Mouse (Mus musculus) cerebellum, adult 2 months (tissue): ENCODE data around the gene Igsf8.

ENCODE experiments used
- CTCF ChIP-seq: fragments of 200-500 bp; IDR thresholded peaks from 2 replicates; pipeline ENCODE4 v1.5.1; 2011; ENCODE audit warnings: low read depth, mild to moderate bottlenecking, control low read depth, low read length, moderate library complexity, borderline replicate concordance; ENCODE audit not compliant: insufficient read depth
- POLR2A ChIP-seq: fragments of 200-500 bp; IDR thresholded peaks from 2 replicates; pipeline ENCODE4 v1.6.1; 2011; ENCODE audit warnings: low read length, control low read depth, borderline replicate concordance; ENCODE audit not compliant: insufficient read depth

DNA sequence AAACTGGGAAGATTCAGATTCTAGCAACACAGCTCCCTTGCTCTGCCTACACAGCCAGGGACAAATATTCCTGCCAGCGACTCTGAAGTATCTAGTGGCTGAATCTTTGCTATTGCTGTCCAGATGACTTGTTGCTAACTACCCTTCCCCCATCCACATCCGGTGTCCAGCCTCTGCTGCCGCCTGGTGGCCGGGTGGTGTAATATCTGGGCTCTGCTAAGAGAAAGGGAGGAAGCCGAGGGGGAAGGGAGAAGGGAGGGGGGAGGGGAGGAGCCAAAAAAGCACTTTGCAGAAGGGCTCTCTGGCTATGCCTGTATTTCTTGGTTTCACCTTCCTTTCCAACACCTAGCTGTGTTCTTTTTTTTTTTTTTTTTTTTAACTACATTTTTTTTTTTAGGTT is 44.3 kb upstream of the Igsf8 start:
- TF ChIP-seq POLR2A (no peak), CTCF (peak; percentile 91)
